Mouse (Mus musculus) CD4-positive, CD25-positive, alpha-beta regulatory T cell, adult 9 weeks (primary cell): ENCODE measurements around the gene Rom1. TPM values are rescaled to one million over a fixed set of nuclear protein-coding genes. Genes with fewer than 3 reads are reported as not detected.

Source experiments
- polyA plus RNA-seq: library from polyadenylated mRNA; unstranded; fragments of 100-300 nt; shearing (Covaris generic); gene quantifications from one replicate; pipeline ENCODE4 v1.2.1, GENCODE M21; 2017

Rom1 gene
- 10.9 TPM for polyA plus RNA-seq

DNA sequence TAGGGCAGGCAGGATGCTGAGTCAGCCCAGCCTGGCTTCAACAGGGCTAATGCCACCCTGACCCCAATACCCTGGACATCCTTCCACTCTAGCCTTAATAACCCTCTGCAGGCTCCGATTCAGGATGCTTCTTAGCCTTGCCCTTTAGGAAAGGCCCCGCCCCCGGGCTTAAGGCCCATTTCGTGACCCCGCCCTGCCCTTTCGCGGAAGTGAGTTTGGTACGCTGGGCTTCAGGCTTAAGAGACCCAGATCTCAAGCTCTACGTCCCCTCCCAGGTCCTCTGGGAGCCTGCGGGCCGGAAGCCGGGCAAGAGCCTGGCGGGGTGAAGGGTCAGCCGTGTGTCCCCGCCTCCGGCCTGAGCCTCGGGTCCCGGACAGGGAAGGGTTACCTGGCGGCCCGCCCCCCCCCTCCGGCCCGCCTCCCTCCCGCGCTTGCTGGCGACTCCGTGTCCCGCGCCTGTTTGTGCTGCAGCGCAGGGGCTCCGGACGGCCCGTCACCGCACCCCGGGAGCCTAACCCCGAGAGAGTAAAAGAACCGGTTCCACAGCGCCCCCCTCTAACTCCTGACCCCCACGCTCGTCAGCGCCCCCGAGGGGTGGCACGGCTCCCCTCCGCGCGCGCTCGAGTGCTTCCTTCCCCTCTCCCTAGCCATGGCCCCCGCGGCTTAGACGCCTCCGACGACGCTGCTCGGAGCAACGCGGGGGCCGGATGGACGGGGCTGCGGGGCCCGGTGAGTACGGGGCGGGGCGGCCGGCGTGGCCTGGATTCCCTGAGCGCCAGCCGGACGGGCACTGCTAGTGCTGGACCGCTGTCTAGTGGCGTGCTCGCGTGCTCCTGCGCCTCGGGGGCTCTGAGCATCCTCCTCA is at the start of gene Rom1, which contains the start of gene Eml3:
Gene Rom1, minus strand, starts transcription at position 133 of the 865 bp plus-strand sequence.
Gene Eml3, plus strand, starts transcription at position 329 of the 865 bp plus-strand sequence.

DNA sequence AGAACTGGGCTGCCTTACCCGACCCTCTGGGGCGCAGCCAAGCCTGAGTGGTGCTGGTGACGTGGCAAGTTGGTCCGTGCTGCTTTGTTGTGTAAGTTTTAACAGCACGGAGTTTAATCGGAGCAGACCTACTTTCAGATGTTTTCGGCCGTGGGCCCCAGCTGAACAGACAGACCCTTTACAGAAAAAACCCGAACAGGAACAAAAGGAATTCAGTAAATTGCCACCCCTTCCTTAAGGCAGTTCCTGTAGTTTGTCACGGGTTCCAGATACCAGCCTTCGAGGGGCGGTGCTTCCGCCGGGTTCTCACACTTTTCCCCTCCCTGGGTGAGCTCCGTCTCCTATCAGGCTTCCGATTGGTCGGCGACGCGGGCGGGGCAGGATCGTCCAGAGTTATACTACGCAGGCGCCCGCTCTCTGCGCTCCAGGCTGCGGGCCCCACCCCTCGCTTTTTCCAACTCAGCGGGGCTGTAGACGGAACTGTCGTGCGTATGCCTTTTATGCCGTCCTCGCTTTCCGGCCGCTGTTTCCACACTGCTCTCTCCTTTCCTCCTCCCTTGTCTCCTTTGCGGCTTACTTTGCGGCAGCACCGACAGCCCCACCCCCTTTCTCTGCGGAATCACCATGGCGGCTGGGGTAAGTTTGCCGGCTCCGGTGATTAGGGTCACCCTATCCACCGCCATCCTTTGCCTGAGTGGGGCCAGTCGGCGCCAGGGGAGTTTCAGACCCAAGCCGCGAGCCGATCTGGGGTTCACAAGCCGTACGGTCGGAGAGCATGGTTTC is 37.6 kb upstream of the Rom1 start, which contains the start of gene Eef1g:
Gene Eef1g, plus strand, starts transcription at position 452 of the 783 bp plus-strand sequence.

DNA sequence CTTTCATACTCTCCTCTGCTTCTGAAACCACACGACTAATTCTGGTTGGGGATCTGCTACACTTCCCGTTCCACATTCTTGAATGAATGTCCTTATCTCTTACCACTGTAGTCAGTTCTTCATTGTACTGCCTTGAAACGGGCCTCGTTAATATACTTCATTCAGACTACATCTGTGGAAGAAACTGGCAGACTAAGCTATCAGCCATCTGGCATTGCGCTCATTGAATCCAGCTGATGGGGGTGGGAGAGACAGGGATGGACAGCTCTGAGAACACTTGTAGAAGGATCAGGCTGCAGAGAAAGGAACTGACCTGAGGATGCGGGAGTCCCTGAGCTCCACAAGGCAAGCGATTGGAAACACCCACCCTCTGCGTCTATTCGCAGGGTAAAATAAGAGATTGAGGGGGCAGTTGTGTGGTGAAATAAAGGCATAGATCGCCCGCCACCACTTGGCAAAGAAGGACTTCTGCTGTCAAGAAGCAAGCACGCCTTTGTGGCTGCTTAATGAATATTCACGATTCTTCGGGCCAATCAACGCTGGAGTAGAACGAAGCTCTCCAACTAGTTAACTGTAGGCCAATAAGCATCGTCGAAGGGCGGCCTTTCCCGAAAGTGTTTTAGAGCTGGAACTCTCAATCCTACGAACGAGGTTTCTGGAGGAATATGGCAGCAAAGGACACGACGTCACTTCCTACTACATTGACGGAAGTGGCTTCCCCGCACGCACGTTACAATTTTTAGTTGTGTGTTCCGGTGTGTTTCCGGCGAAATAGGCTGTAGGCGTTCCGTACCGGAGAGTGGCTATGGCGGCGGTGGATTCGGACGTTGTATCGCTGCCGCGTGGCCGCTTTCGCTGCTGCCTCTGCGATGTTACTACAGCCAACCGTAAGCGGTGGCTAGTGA is 24.2 kb upstream of the Rom1 start, which contains the start of gene Tut1:
Gene Tut1, plus strand, starts transcription at position 713 of the 905 bp plus-strand sequence.

DNA sequence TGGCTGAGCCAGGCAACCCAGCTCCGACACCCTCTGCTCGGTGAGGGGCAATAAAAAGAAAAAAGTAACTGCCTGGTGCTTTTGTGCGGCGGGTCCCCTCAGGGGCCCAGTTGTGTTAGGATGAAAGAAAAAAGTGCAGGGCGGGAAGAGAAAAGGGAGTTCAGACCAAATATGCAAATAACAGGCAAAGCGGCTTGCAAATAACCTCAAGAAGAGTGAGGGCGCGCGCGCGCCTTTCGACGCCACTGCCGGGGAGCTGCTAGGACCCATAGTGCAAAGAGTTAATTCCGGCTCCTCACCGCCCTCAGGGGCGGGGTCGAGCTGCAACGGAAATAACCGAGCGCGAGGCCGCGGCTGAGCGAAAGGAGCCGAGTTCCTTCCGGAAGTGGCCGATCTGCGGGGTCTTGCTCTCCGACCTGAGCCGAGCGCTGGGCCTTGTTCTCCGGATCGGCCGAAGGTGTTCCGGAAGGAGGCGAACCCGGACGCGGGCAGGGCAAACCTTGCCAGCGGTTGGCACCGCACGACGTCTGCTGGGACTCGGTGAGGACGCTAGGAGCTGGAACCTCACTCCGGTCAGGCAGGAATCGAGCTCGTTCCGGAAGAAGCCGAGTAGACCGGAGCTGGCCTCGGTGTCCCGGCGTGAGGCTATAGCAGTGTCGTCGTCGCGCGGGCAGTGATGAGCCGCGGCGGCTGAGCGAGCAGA is 12.5 kb upstream of the Rom1 start, which contains the start of gene Mta2:
Gene Mta2, plus strand, starts transcription at position 361 of the 703 bp plus-strand sequence.

DNA sequence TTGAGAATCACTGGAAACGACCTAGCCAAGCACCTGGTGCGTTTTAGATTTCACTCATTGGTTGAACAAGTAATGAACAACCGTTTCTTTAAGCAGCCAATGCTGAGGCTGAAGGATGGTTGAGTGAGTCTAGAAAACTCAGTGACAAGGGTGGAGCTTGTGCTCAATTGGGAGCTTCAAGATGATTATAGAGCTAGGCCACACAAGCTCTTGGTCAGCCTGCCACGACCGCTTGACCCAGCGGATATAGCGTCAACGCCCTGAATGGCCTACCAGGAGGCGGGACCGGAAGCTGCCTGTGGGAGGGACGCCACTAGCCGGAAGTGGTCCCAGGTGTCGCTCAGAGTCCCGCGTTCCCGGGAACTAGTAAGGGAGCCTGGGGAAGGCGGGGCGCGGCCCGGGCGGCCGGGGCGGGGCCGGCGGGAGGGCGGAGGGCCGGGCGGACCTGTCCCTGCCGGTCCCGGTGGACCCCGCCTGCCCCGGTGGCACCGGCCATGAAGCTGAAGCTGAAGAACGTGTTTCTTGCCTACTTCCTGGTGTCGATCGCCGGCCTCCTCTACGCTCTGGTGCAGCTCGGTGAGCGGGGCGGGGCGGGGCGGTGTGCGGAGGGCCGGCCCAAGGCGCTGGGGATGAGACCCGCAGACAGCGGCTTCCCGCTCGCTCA is 9.0 kb downstream of the Rom1 start, which contains the start of gene B3gat3:
Gene B3gat3, plus strand, starts transcription at position 302 of the 664 bp plus-strand sequence.

DNA sequence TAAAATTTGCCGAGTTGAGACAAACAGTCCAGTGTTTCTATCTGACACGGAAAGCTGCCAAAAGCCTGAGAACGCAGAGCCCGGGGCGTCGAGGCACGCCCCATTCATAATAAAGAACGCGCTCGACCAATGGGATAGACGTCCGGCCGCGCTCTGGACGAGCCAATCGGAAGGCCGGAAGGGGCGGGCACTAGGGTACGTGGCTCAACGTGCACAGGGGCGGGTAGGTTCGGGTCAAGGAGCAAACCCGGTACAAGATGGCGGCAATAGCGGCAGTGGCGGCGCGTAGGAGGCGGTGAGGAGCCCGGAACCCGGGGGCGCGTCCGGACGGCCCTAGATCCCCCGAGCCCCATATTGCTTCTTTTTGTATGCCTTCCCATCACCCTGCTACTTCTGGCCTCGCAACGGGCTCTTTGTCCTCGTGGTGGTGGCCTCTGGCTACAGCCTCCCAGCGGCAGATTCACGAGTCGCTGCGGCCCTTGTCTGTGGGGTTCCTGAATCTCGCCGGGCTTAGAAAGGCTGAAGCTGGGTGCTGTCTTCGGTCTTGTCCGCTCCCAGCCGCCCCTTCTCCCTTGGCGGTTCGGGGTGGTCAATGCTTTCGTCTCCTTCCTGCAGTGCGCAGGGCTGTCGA is 31.2 kb downstream of the Rom1 start, which contains the start of gene Ganab:
Gene Ganab, plus strand, starts transcription at position 207 of the 631 bp plus-strand sequence.

DNA sequence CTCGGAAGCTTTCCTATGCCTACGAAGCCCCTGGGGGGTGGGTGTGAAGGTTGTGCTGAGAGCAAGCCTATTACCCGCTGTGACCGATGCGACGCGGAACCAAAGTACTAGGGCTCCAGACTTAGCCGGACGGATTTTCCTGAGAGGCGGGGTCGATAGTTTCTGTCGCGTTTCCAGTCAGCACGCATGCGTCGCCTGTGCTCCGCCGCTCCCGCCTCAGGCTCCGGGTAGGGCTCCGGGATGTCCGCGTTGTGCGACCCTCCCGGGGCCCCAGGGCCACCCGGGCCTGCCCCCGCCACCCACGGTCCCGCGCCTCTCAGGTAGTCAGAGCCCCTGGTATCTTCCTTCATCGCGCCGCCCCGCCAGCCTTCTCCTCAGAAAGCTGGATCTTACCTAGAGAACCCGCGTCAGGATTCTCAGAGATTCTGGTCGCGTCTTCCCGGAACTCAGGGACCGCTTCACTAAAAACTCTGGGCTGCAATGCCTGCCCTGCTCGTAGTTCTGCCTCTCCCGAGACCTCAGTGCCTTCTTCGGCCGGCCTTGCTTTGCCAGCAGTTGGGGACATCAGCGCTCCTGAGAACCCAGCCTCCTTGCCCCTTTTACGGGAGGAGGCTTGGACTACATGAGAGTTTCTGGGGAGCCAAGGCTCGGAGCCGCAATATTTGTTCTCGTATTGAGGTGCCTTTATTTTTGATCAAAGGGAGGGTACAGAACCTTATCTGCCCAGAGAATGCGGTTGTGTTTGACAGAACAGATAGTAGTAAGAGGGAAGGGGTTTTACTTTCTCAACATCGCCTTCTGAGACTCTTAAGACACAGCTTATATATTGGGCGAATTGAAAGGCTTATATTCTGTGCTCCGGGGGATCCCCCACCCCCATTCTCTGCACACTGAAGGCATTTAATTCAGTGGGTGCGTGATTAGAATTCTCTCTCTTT is 36.1 kb downstream of the Rom1 start, which contains the start of gene Ints5:
Gene Ints5, plus strand, starts transcription at position 177 of the 938 bp plus-strand sequence.

DNA sequence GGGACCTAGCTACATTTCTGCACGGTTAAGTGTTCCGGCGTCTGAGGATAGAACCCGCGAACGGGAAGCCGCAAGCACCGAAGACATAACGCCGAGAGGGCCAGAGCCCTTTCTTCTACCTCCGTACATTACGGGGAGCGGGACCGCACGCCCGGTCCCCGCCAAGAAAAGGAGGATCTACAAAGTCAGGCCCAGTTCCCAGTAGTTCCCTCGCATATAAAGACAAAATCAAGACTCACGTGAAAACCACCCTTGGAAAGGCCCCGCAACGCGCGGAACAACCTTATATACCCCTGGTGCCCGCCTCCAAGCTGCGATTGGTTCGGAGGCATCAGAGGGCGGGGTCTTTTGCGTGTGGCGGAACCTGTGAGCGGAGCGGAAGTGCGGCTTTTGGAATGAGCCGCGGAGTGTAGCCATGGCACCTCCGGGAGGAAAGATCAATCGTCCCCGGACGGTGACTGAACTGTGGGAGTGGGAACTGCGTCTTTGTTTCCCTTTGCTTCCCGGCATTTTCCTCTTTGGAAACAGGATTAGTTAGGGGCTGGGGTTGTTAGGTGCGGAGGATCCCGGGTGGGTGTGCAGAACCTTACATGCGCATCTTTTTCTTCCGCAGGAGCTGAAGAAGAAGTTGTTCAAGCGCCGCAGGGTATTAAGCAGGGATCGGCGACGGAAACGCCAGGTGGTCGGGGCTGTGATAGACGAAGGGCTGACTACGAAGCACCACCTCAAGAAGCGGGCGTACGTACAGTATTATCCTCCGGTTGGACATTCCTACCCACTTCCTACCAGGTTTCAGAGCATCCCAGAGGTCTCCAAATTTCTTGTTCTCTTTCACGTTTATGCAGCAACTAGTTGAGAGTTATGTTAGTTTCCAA is 40.4 kb downstream of the Rom1 start, which contains the start of the genes 1810009A15Rik and Gm49416:
Gene 1810009A15Rik, plus strand, starts transcription at position 343 of the 875 bp plus-strand sequence.
Gene Gm49416, plus strand, starts transcription at position 416 of the 875 bp plus-strand sequence.

DNA sequence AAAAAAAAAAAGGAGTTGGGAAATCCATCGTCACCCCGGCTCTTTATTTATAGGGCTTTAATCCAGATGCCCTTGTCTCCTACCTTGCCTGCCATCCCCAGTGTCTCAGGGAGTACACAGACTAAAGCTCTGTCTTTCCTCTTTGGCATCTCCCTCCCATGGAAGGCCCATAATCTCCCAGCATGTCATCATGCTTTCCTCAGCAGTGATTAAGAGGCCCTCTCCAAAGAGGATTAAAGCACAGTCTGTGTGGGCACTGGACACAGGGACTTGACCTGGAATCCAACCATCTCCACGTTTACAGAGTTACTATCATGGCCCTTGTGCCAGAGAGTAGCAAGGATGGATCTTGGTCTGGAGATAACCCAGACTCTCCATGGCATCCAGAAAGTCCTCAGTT is 45.5 kb downstream of the Rom1 start, which contains the start of the genes Lbhd1 and Gm49403:
Gene Lbhd1, plus strand, starts transcription at position 117 of the 400 bp plus-strand sequence.
Gene Gm49403, plus strand, starts transcription at position 315 of the 400 bp plus-strand sequence.

DNA sequence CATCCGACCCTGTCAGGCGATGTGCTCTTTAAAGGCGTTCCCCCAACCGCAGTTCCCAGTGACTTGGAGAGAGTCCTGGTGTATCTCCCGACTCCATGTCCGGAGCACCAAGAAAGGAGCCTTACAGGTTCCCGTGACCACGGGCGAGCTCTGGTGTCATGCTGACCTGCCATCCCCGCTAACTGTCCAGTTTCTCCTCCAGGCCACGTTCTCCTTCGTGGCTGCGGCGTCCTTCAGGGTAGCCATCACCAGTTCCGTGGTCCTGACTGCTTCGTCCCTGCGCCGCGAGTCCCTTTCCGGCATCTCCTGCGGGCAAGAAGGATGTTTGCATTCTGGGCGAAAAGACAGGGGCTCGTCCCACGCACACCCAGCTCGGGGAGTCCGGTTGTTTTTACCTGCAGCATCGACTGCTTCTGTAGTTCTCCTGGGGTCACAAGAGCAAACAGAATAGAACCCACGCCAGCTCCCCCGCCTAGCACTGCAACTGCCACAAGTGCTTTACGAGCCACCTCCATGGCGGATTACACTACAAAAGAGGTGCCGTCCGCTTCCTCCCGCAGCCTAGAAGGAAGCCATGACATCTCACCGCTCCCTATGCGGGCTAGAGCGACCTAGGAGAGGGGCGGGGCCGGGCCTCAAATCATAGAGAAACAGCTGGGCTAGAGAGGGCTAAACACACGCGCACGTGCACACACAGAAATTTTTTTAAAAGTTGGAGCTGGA is 48.7 kb downstream of the Rom1 start, which contains the start of gene Uqcc3:
Gene Uqcc3, minus strand, starts transcription at position 613 of the 723 bp plus-strand sequence.

Other genes with a start within 250 kb of the Rom1 start
- 89.7 TPM for gene Slc3a2, start 206.0 kb downstream of the Rom1 start, polyA plus RNA-seq
- 107 TPM for gene Wdr74, start 193.5 kb downstream of the Rom1 start, polyA plus RNA-seq
- 1.3 TPM for gene 1700092M07Rik, start 188.6 kb downstream of the Rom1 start, polyA plus RNA-seq
- gene Stx5a, start 187.9 kb downstream of the Rom1 start, polyA plus RNA-seq: 183 TPM
- gene Nxf1, start 172.3 kb downstream of the Rom1 start, polyA plus RNA-seq: 267 TPM
- gene Tmem223, start 158.4 kb downstream of the Rom1 start, polyA plus RNA-seq: 114 TPM
- 189 TPM for gene Tmem179b, start 154.9 kb downstream of the Rom1 start, polyA plus RNA-seq
- 4.1 TPM for gene Taf6l, start 142.9 kb downstream of the Rom1 start, polyA plus RNA-seq
- gene Polr2g, start 130.8 kb downstream of the Rom1 start, polyA plus RNA-seq: 194 TPM
- gene Zbtb3, start 126.8 kb downstream of the Rom1 start, polyA plus RNA-seq: 4.8 TPM
- gene Ttc9c, start 110.0 kb downstream of the Rom1 start, polyA plus RNA-seq: 52.7 TPM
- gene Hnrnpul2, start 109.3 kb downstream of the Rom1 start, polyA plus RNA-seq: 5.2 TPM
- not detected for gene AC129217.1, start 99.6 kb downstream of the Rom1 start, polyA plus RNA-seq
- 120 TPM for gene Bscl2, start 91.9 kb downstream of the Rom1 start, polyA plus RNA-seq
- gene Gng3, start 90.2 kb downstream of the Rom1 start, polyA plus RNA-seq: 0.36 TPM
- 0.11 TPM for gene Lrrn4cl, start 78.6 kb downstream of the Rom1 start, polyA plus RNA-seq
- 163 TPM for gene Ubxn1, start 57.9 kb downstream of the Rom1 start, polyA plus RNA-seq
- gene Uqcc3, start 48.4 kb downstream of the Rom1 start, polyA plus RNA-seq: 103 TPM
- 88.4 TPM for gene Lbhd1, start 45.6 kb downstream of the Rom1 start, polyA plus RNA-seq
- gene Gm49403, start 45.4 kb downstream of the Rom1 start, polyA plus RNA-seq: not detected
- gene 1810009A15Rik, start 40.5 kb downstream of the Rom1 start, polyA plus RNA-seq: 66.5 TPM
- gene Gm49416, start 40.4 kb downstream of the Rom1 start, polyA plus RNA-seq: not detected
- 38.9 TPM for gene Ints5, start 36.4 kb downstream of the Rom1 start, polyA plus RNA-seq
- gene Ganab, start 31.3 kb downstream of the Rom1 start, polyA plus RNA-seq: 138 TPM
- gene B3gat3, start 9.0 kb downstream of the Rom1 start, polyA plus RNA-seq: 27.6 TPM
- 59.8 TPM for gene Eml3, start 196 bp upstream of the Rom1 start, polyA plus RNA-seq
- gene Mta2, start 12.5 kb upstream of the Rom1 start, polyA plus RNA-seq: 130 TPM
- gene Tut1, start 24.5 kb upstream of the Rom1 start, polyA plus RNA-seq: 49.0 TPM
- gene Eef1g, start 37.7 kb upstream of the Rom1 start, polyA plus RNA-seq: 342 TPM
- gene Ahnak, start 59.9 kb upstream of the Rom1 start, polyA plus RNA-seq: 81.5 TPM
- not detected for gene Scgb1a1, start 158.6 kb upstream of the Rom1 start, polyA plus RNA-seq
- 29.7 TPM for gene Asrgl1, start 206.3 kb upstream of the Rom1 start, polyA plus RNA-seq